Mouse (Mus musculus) thymus, adult 2 months (tissue): Measurements from ENCODE around the gene Gdf10. TPM values are rescaled to one million over a fixed set of nuclear protein-coding genes. Genes with fewer than 3 reads are reported as not detected.

Experiments
- DNase-seq: peaks from one replicate; pipeline ENCODE4 v3.0.0; 2021
- H3K27ac ChIP-seq: fragments of 200-500 bp; 2 replicates; pipeline ENCODE4 v1.5.1; 2012; ENCODE audit warnings: low read length, control low read depth; ENCODE audit not compliant: control insufficient read depth, insufficient read depth
- H3K27me3 ChIP-seq: fragments of 200-500 bp; 2 replicates; pipeline ENCODE4 v1.6.1; 2012; ENCODE audit warnings: mild to moderate bottlenecking, low read length, moderate library complexity, mixed read lengths; ENCODE audit not compliant: control insufficient read depth, insufficient read depth
- H3K36me3 ChIP-seq: fragments of 200-500 bp; 2 replicates; pipeline ENCODE4 v1.6.1; 2012; ENCODE audit warnings: mild to moderate bottlenecking, low read length, moderate library complexity; ENCODE audit not compliant: control insufficient read depth, insufficient read depth
- H3K4me1 ChIP-seq: fragments of 200-500 bp; replicated peaks from 2 replicates; pipeline ENCODE4 v1.6.1; 2012; ENCODE audit warnings: low read length; ENCODE audit not compliant: control insufficient read depth, insufficient read depth
- H3K4me3 ChIP-seq: fragments of 200-500 bp; 2 replicates; pipeline ENCODE4 v1.5.1; 2012; ENCODE audit warnings: mild to moderate bottlenecking, low read length, control low read depth, moderate library complexity; ENCODE audit not compliant: control insufficient read depth, insufficient read depth
- CTCF ChIP-seq: fragments of 200-500 bp; IDR thresholded peaks from 2 replicates; pipeline ENCODE4 v1.5.1; 2012; ENCODE audit warnings: mild to moderate bottlenecking, control low read depth, low read length, moderate library complexity, borderline replicate concordance; ENCODE audit not compliant: control insufficient read depth, poor library complexity, insufficient read depth; ENCODE audit errors: extremely low read depth
- POLR2A ChIP-seq: fragments of 200-500 bp; IDR thresholded peaks from 2 replicates; pipeline ENCODE4 v1.6.1; 2012; ENCODE audit warnings: mild to moderate bottlenecking, low read length, control low read depth, moderate library complexity; ENCODE audit not compliant: control insufficient read depth, poor library complexity, insufficient read depth; ENCODE audit errors: extremely low read depth
- WGBS: fragments of 180-500 bp; shearing (Covaris S2); methylation state at CpG from one replicate; pipeline ENCODE4 v1.1.7; 2018; 5-methylcytosine and 5-hydroxymethylcytosine counted together
- polyA plus RNA-seq: library from polyadenylated mRNA; depleted of rRNA; stranded (reverse); fragments of >200 nt; gene quantifications from 2 replicates; pipeline ENCODE4 v1.2.3, GENCODE M21; 2012; rRNA removed

Gdf10 gene
- polyA plus RNA-seq, result 2.3 and 2.4 TPM in 2 replicates

- 3% methylated on average over 85 of the region's 85 CpGs for WGBS
These were observed at the start of gene Gdf10 for GRCm38 (mm10) chr14:33923168-33924070. TSS of gene Gdf10 (plus strand) at chr14:33923587.

GRCm38 (mm10) chr14:33878826-33879225 lies 44.6 kb upstream of the Gdf10 start:
- H3K27ac ChIP-seq, result no peak overlapping the region
- DNase-seq, result no peak
- WGBS, result 97% methylated on average over 1 of the region's 1 CpGs
- no peaks in the 10 kb centered on the region for H3K36me3 ChIP-seq
- H3K4me1 ChIP-seq, result no peaks in the 10 kb centered on the region
- no peak for TF ChIP-seq POLR2A
- TF ChIP-seq CTCF, result no peak
- no peaks in the 10 kb centered on the region for H3K27me3 ChIP-seq
- H3K4me3 ChIP-seq, result no peak overlapping the region

More at GRCm38 (mm10) chr14:33923168-33924070, at the start of gene Gdf10:
- no peak within 1 kb of the TSS for H3K4me3 ChIP-seq
- no peaks in the 10 kb centered on the region; the same call in 1 of the 2 replicates for H3K27me3 ChIP-seq
- no peaks in the 10 kb centered on the region for H3K4me1 ChIP-seq
- DNase-seq, result no peak
- TF ChIP-seq CTCF (no peak), POLR2A (no peak)
- no peak within 1 kb of the TSS for H3K27ac ChIP-seq
- H3K36me3 ChIP-seq, result no peaks in the 10 kb centered on the region

GRCm38 (mm10) chr14:33880236-33880635 lies 43.2 kb upstream of the Gdf10 start:
- no peak overlapping the region for H3K4me3 ChIP-seq
- 85% methylated on average over 3 of the region's 3 CpGs for WGBS
- H3K4me1 ChIP-seq, result no peaks in the 10 kb centered on the region
- no peak overlapping the region for H3K27ac ChIP-seq
- no peaks in the 10 kb centered on the region for H3K27me3 ChIP-seq
- H3K36me3 ChIP-seq, result no peaks in the 10 kb centered on the region
- DNase-seq, result no peak
- TF ChIP-seq CTCF (no peak), POLR2A (no peak)

GRCm38 (mm10) chr14:33881471-33881870 lies 41.9 kb upstream of the Gdf10 start:
- no peak for DNase-seq
- Histone ChIP-seq H3K27ac (no peak overlapping the region), H3K4me3 (no peak overlapping the region), H3K4me1 (no peaks in the 10 kb centered on the region), H3K36me3 (no peaks in the 10 kb centered on the region), H3K27me3 (no peaks in the 10 kb centered on the region)
- no peak for TF ChIP-seq POLR2A
- TF ChIP-seq CTCF, result no peak
- WGBS, result 78% methylated on average over 3 of the region's 3 CpGs

- WGBS, result 93% methylated on average over 4 of the region's 4 CpGs
- H3K4me1 ChIP-seq, result no peaks in the 10 kb centered on the region
- no peaks in the 10 kb centered on the region for H3K36me3 ChIP-seq
- no peak for DNase-seq
- no peak overlapping the region for H3K27ac ChIP-seq
- no peaks in the 10 kb centered on the region for H3K27me3 ChIP-seq
- H3K4me3 ChIP-seq, result no peak overlapping the region
- TF ChIP-seq POLR2A (no peak), CTCF (no peak)
These were observed 40.3 kb upstream of the Gdf10 start for GRCm38 (mm10) chr14:33883046-33883445.

- Histone ChIP-seq H3K4me3 (no peak overlapping the region), H3K36me3 (no peaks in the 10 kb centered on the region), H3K27me3 (no peaks in the 10 kb centered on the region), H3K27ac (no peak overlapping the region), H3K4me1 (no peaks in the 10 kb centered on the region)
- 83% methylated on average over 11 of the region's 11 CpGs for WGBS
- TF ChIP-seq POLR2A, result no peak
- TF ChIP-seq CTCF, result no peak
- no peak for DNase-seq
These were observed 37.9 kb upstream of the Gdf10 start for GRCm38 (mm10) chr14:33885466-33885865.
